Mouse (Mus musculus) heart, embryonic 10.5 days (tissue): ENCODE measurements around the gene Trnp1. TPM values are rescaled to one million over a fixed set of nuclear protein-coding genes. Genes with fewer than 3 reads are reported as not detected.

Experiments
- DNase-seq: peaks from one replicate; pipeline ENCODE4 v3.0.0-alpha.2; 2017; ENCODE audit warnings: low spot score
- H3K27ac ChIP-seq: fragments of 300-500 bp; sonication (generic); 2 replicates; pipeline ENCODE4 v1.5.1; 2016; ENCODE audit warnings: mild to moderate bottlenecking
- H3K27me3 ChIP-seq: fragments of 300-500 bp; sonication (generic); 2 replicates; pipeline ENCODE4 v1.6.1; 2016; ENCODE audit warnings: mild to moderate bottlenecking; ENCODE audit not compliant: poor library complexity, insufficient read depth, severe bottlenecking
- H3K36me3 ChIP-seq: fragments of 300-500 bp; sonication (generic); 2 replicates; pipeline ENCODE4 v1.6.1; 2016; ENCODE audit warnings: mild to moderate bottlenecking, moderate library complexity
- H3K4me1 ChIP-seq: fragments of 300-500 bp; sonication (generic); 2 replicates; pipeline ENCODE4 v1.6.1; 2016; ENCODE audit warnings: mild to moderate bottlenecking
- H3K4me3 ChIP-seq: fragments of 300-500 bp; sonication (generic); 2 replicates; pipeline ENCODE4 v1.5.1; 2016; ENCODE audit warnings: mild to moderate bottlenecking, moderate library complexity
- H3K9me3 ChIP-seq: fragments of 300-500 bp; sonication (generic); 2 replicates; pipeline ENCODE4 v1.6.1; 2016; ENCODE audit warnings: mild to moderate bottlenecking, moderate library complexity
- WGBS: fragments of 180-500 bp; shearing (Covaris S2); methylation state at CpG from one replicate; pipeline ENCODE4 v1.1.7; 2016; 5-methylcytosine and 5-hydroxymethylcytosine counted together
- polyA plus RNA-seq: library from polyadenylated mRNA; unstranded; fragments of >200 nt; fragmentation: Nextera tagmentation; extraction: Ambion mirVana; gene quantifications from 2 replicates; pipeline ENCODE4 v1.2.1, GENCODE M21; 2016

The Trnp1 gene
- polyA plus RNA-seq, 1 experiment from 2014 or later: 0.60 TPM

DNA sequence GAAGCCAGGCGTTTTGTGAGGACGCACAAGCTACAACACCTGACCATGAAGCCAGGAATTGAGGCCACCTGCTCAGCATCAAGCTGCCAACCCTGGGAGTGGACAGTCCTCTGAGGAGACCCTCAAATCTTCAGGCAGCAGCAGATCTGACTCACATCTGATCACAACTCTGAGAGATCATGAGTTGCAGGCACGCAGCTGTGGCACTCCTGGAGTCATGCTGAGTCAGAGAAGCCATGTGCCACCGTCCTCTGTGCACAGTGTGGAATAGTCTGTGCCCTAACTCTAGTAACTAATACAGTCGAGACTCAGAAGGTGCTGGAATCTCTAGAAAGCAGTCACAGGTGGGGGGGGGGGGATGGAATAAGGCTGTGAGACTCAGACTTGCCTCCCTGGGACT, 51.0 kb downstream of the Trnp1 start:
- H3K27me3 ChIP-seq: peaks cover 32% of the 10 kb centered on the region; the same call in 1 of the 2 replicates
- no peaks in the 10 kb centered on the region for H3K9me3 ChIP-seq
- H3K4me1 ChIP-seq: peaks cover 13% of the 10 kb centered on the region
- DNase-seq: no peak
- no peak overlapping the region for H3K4me3 ChIP-seq
- no peak overlapping the region; the same call in 1 of the 2 replicates for H3K27ac ChIP-seq
- WGBS: 54% methylated on average over 5 of the region's 5 CpGs
- no peaks in the 10 kb centered on the region for H3K36me3 ChIP-seq

DNA sequence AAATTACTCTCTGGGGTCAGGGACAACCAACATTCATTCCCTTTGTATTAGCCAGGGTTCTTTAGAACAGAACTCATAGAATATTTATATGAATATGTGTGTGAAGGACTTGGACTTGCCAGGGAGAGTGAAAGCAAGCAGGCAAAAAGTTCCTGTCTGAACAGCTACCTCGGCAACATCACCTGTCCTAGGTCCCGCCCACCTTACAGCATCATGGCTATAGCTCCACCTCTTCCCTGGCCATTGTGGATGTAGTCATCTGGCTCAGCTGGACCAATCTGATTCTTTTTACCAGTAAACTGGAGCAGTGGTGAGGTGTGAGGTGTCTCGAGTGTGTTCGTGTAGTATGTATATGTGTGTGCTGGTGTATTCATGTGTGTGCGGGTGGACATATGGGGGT, 52.6 kb downstream of the Trnp1 start:
- DNase-seq: no peak
- H3K27ac ChIP-seq: no peak overlapping the region
- WGBS: 84% methylated on average over 5 of the region's 5 CpGs

DNA sequence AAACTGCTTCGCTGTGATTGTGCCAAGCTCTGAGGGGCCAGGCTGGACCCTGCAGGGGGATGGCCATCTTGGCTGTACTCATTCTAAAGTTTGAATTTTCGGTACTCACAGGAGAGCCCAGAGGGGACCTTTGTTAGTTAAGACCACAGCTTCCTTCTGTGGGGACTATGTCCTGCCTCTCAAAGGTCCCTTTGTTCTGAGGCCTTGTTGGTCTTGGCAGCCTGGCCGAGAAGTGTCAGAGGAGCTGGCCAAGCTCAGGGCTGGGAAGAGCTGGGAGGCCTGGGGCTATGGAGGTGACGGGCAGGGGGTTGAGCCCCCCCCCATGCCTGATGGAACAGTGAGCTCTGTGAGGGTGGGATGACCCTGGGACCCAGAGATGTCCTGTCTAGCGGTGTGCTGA, 55.3 kb downstream of the Trnp1 start:
- Histone ChIP-seq H3K27me3 (peaks cover 24% of the 10 kb centered on the region), H3K4me1 (peaks cover 27% of the 10 kb centered on the region), H3K27ac (peak overlapping the region; percentile 52), H3K9me3 (no peaks in the 10 kb centered on the region), H3K36me3 (no peaks in the 10 kb centered on the region), H3K4me3 (no peak overlapping the region)
- WGBS: 58% methylated on average over 5 of the region's 5 CpGs
- no peak for DNase-seq

More for the DNA sequence above, 52.6 kb downstream of the Trnp1 start:
- Histone ChIP-seq H3K27me3 (peaks cover 32% of the 10 kb centered on the region; the same call in 1 of the 2 replicates), H3K4me1 (peaks cover 13% of the 10 kb centered on the region), H3K36me3 (no peaks in the 10 kb centered on the region), H3K9me3 (no peaks in the 10 kb centered on the region), H3K4me3 (no peak overlapping the region)

DNA sequence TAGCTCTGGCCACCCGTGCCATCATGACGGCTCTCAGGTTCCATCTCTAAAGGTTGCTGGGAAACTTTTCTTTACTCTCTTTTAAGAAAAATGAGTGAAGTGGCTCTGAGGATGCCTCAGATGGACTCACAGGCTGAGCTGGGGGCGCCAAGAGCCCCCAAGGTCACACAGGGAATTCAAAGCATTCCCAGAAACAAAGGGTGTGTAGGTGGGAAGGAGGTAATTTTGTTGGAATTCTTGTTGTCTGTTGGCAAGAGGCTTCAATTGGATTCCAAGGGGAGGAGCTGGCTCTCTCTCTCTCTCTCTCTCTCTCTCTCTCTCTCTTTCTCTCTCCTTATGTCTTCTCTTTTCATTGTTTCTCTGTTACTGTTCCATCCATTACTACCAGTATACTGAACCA, 56.2 kb downstream of the Trnp1 start:
- H3K27me3 ChIP-seq: peaks cover 15% of the 10 kb centered on the region
- no peak for DNase-seq
- no peaks in the 10 kb centered on the region for H3K36me3 ChIP-seq
- H3K4me3 ChIP-seq: no peak overlapping the region
- 55% methylated on average over 3 of the region's 3 CpGs for WGBS
- H3K27ac ChIP-seq: no peak overlapping the region
- H3K9me3 ChIP-seq: no peaks in the 10 kb centered on the region
- H3K4me1 ChIP-seq: peaks cover 27% of the 10 kb centered on the region

Other genes starting within 250 kb of the Trnp1 start
- gene Sytl1, start 235.4 kb downstream of the Trnp1 start, polyA plus RNA-seq: 0.28 and 0.60 TPM in 2 replicates
- gene Tmem222, start 220.8 kb downstream of the Trnp1 start, polyA plus RNA-seq: 66.8 and 75.2 TPM in 2 replicates
- 13.4 and 14.2 TPM in 2 replicates for gene Wdtc1, start 145.1 kb downstream of the Trnp1 start, polyA plus RNA-seq
- gene Slc9a1, start 128.8 kb downstream of the Trnp1 start, polyA plus RNA-seq: 7.6 and 8.2 TPM in 2 replicates
- gene Tent5b, start 18.4 kb downstream of the Trnp1 start, polyA plus RNA-seq: 0.90 and 1.5 TPM in 2 replicates
- gene Kdf1, start 20.4 kb upstream of the Trnp1 start, polyA plus RNA-seq: 1.6 and 4.0 TPM in 2 replicates
- 328 and 420 TPM in 2 replicates for gene Nudc, start 47.4 kb upstream of the Trnp1 start, polyA plus RNA-seq
- 4.9 and 8.9 TPM in 2 replicates for gene Nr0b2, start 54.8 kb upstream of the Trnp1 start, polyA plus RNA-seq
- gene Gpatch3, start 76.2 kb upstream of the Trnp1 start, polyA plus RNA-seq: 7.1 and 9.6 TPM in 2 replicates
- 18.2 and 22.1 TPM in 2 replicates for gene Gpn2, start 85.8 kb upstream of the Trnp1 start, polyA plus RNA-seq
- 4.3 and 12.9 TPM in 2 replicates for gene Sfn, start 103.6 kb upstream of the Trnp1 start, polyA plus RNA-seq
- 1.6 and 2.9 TPM in 2 replicates for gene Zdhhc18, start 151.6 kb upstream of the Trnp1 start, polyA plus RNA-seq
- gene Pigv, start 174.1 kb upstream of the Trnp1 start, polyA plus RNA-seq: 15.2 and 16.4 TPM in 2 replicates